Mouse (Mus musculus): ENCODE data around the gene Crhr1. TPM values are rescaled to one million over a fixed set of nuclear protein-coding genes. Genes with fewer than 3 reads are reported as not detected.

The Crhr1 gene
- total and polyA plus RNA-seq, 2 experiments from 2014 or later: 6.9 to 16.7 TPM

DNA sequence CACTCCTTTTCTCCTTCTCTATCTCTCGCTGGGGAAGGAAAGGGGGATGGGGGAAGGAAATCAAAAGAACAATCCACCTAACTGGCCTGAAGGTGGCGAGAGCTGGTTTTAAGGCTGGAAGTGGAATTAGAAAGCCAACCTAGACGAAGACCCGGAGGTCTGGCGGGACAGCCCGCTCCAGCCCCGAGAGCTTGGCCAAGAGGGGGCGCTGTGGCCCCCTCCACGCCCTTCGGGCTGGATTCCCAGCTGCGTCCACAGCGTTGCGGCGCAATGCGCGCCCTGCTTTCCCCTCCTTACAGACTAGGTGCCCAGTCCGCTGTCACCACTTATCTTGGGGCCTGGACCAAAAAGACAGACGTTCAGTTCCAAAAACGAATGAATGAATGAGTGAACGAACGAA lies 899 bp upstream of the Crhr1 start:
- WGBS: under 1% methylated on average over 21 of the region's 21 CpGs
- H3K9ac ChIP-seq: peak overlapping the region; percentile 76

DNA sequence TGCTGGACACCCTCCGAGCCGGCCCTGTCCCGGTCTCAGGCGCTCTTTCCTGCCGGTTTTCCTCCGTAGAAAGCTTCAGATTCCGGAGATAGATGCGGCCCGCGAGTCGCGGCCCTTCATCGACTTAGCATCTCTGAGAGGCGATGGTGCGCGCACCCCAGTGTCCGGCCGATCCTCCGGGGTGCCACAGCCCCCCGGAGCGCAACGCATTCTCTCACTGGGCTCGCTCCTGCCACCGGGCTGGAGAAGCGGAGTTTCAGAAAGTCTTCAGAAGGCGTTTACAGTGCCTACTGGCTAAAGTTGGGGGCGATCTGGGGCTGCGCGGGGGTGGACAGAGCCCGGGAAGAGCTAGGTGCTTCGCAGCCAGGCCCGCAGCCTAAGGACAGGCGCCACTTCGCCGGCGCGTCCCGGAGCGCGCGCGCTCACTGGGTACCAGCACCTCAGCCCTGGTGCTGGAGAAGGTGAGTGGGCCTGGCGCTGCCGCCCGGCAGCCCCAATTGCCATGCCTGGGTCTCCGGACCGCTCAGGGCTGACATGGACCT lies 858 bp downstream of the Crhr1 start:
- Histone ChIP-seq H3K27me3 (ENCODE audit: insufficient read depth, low read length) (peaks cover 16% of the 10 kb centered on the region), H3K27ac (ENCODE audit: low read depth, low read length) (no peak overlapping the region), H3K36me3 (ENCODE audit: insufficient read depth) (no peaks in the 10 kb centered on the region), H3K4me1 (ENCODE audit: insufficient read depth) (0 out of 2 replicates have a peak, but pooled peaks cover 4% of the 10 kb centered on the region), H3K4me2 (ENCODE audit: low read depth) (peak overlapping the region; percentile 94), H3K9ac (peak overlapping the region; percentile 76), H3K4me3 (ENCODE audit: low read depth, low read length) (peak overlapping the region; percentile 62), H3K9me3 (ENCODE audit: low read length) (no peaks in the 10 kb centered on the region)
- WGBS: under 1% methylated on average over 47 of the region's 47 CpGs
- no peak for DNase-seq
- no peak; the same call in 1 of the 2 replicates for ATAC-seq
- no peak for TF ChIP-seq CTCF (IDR thresholded peaks at IDR 0.05; ENCODE audit: low read depth)

More for the DNA sequence above, 899 bp upstream of the Crhr1 start:
- no peak; the same call in none of the 2 replicates for TF ChIP-seq CTCF (IDR thresholded peaks at IDR 0.05; ENCODE audit: low read depth)
- Histone ChIP-seq H3K27me3 (ENCODE audit: insufficient read depth, low read length) (peaks cover 16% of the 10 kb centered on the region), H3K4me2 (ENCODE audit: low read depth) (peak overlapping the region; percentile 94), H3K27ac (ENCODE audit: low read depth, low read length) (0 out of 2 replicates have a peak overlapping the region, but pooled peaks have one; percentile 9), H3K4me3 (ENCODE audit: low read depth, low read length) (peak overlapping the region; percentile 62), H3K9me3 (ENCODE audit: low read length) (no peaks in the 10 kb centered on the region), H3K36me3 (ENCODE audit: insufficient read depth) (no peaks in the 10 kb centered on the region), H3K4me1 (ENCODE audit: insufficient read depth) (0 out of 2 replicates have a peak, but pooled peaks cover 4% of the 10 kb centered on the region)
- ATAC-seq (peak; percentile 50), DNase-seq (peak; percentile 72)

DNA sequence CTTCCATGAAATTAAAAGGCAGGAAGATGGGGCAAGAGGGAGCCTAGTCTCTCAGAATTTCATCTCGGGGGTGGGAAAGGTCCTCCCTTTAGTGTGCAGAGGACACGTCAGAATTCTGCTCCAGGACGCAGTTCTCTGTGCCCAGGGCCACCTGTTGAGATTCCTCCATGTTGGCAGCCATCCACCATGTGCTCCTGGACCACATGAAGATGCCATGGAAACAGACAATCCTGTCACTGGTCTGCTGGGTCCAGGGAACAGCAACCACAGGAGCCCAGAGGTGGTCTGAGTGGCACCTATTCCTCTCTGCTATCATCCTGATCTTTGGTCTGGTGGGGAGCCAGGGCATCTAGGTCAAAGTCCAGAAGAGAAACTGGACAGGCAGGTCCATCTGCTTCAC lies 6.3 kb downstream of the Crhr1 start:
- DNase-seq: no peak
- H3K27ac ChIP-seq (ENCODE audit: low read depth, low read length): no peak overlapping the region
- H3K9ac ChIP-seq: no peak overlapping the region
- peaks cover 5% of the 10 kb centered on the region for H3K27me3 ChIP-seq (ENCODE audit: insufficient read depth, low read length)
- 74% methylated on average over 3 of the region's 3 CpGs for WGBS
- no peaks in the 10 kb centered on the region for H3K36me3 ChIP-seq (ENCODE audit: insufficient read depth)
- no peak for TF ChIP-seq CTCF (IDR thresholded peaks at IDR 0.05; ENCODE audit: low read depth)
- no peaks in the 10 kb centered on the region for H3K9me3 ChIP-seq (ENCODE audit: low read length)
- no peak for ATAC-seq
- no peak overlapping the region for H3K4me2 ChIP-seq (ENCODE audit: low read depth)
- no peaks in the 10 kb centered on the region for H3K4me1 ChIP-seq (ENCODE audit: insufficient read depth)
- H3K4me3 ChIP-seq (ENCODE audit: low read depth, low read length): no peak overlapping the region

GRCm38 (mm10) chr11:104144930-104145329 lies 12.3 kb downstream of the Crhr1 start:
- no peaks in the 10 kb centered on the region for H3K27me3 ChIP-seq (ENCODE audit: insufficient read depth, low read length)
- H3K9ac ChIP-seq: no peak overlapping the region
- H3K9me3 ChIP-seq (ENCODE audit: low read length): no peaks in the 10 kb centered on the region
- no peak overlapping the region for H3K27ac ChIP-seq (ENCODE audit: low read depth, low read length)
- H3K4me2 ChIP-seq (ENCODE audit: low read depth): no peak overlapping the region
- H3K4me1 ChIP-seq (ENCODE audit: insufficient read depth): no peaks in the 10 kb centered on the region
- H3K4me3 ChIP-seq (ENCODE audit: low read depth, low read length): no peak overlapping the region
- 98% methylated on average over 1 of the region's 1 CpGs for WGBS
- no peak for TF ChIP-seq CTCF (IDR thresholded peaks at IDR 0.05; ENCODE audit: low read depth)
- DNase-seq (no peak), ATAC-seq (no peak)
- H3K36me3 ChIP-seq (ENCODE audit: insufficient read depth): no peaks in the 10 kb centered on the region

GRCm38 (mm10) chr11:104148787-104149186 lies 16.1 kb downstream of the Crhr1 start:
- TF ChIP-seq CTCF (IDR thresholded peaks at IDR 0.05; ENCODE audit: low read depth): no peak
- DNase-seq (no peak), ATAC-seq (no peak)
- WGBS: 68% methylated on average over 7 of the region's 7 CpGs
- Histone ChIP-seq H3K4me3 (ENCODE audit: low read depth, low read length) (no peak overlapping the region), H3K27ac (ENCODE audit: low read depth, low read length) (no peak overlapping the region), H3K9me3 (ENCODE audit: low read length) (no peaks in the 10 kb centered on the region), H3K27me3 (ENCODE audit: insufficient read depth, low read length) (no peaks in the 10 kb centered on the region), H3K9ac (no peak overlapping the region), H3K4me2 (ENCODE audit: low read depth) (no peak overlapping the region), H3K36me3 (ENCODE audit: insufficient read depth) (no peaks in the 10 kb centered on the region), H3K4me1 (ENCODE audit: insufficient read depth) (no peaks in the 10 kb centered on the region)

DNA sequence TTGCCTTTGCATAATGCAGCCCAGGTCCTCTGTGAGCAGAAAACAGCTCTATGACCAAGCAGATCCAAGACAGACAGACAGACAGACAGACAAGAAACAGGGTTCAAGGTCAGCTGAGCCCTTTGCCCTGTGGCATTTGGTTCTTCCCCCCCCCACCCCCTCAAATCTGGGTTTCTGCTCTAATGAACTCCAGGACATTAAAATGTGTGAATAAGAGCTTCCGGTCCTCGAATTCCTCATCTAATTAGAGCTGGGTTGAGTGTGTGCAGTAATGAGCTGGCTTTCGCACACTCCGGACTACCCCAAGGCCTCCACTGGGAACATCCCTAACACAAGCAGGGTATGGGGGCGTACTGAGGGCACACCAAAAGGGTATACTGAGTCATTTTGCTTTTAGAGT lies 18.3 kb downstream of the Crhr1 start:
- H3K9me3 ChIP-seq (ENCODE audit: low read length): no peaks in the 10 kb centered on the region
- H3K36me3 ChIP-seq (ENCODE audit: insufficient read depth): no peaks in the 10 kb centered on the region
- ATAC-seq: no peak
- H3K9ac ChIP-seq: no peak overlapping the region
- no peaks in the 10 kb centered on the region for H3K27me3 ChIP-seq (ENCODE audit: insufficient read depth, low read length)
- H3K27ac ChIP-seq (ENCODE audit: low read depth, low read length): no peak overlapping the region
- no peak overlapping the region for H3K4me2 ChIP-seq (ENCODE audit: low read depth)
- no peaks in the 10 kb centered on the region for H3K4me1 ChIP-seq (ENCODE audit: insufficient read depth)
- no peak for TF ChIP-seq CTCF (IDR thresholded peaks at IDR 0.05; ENCODE audit: low read depth)
- 27% methylated on average over 5 of the region's 5 CpGs for WGBS
- H3K4me3 ChIP-seq (ENCODE audit: low read depth, low read length): no peak overlapping the region
- no peak for DNase-seq

- Histone ChIP-seq H3K4me3 (ENCODE audit: low read depth, low read length) (no peak overlapping the region), H3K27me3 (ENCODE audit: insufficient read depth, low read length) (no peaks in the 10 kb centered on the region), H3K9me3 (ENCODE audit: low read length) (no peaks in the 10 kb centered on the region), H3K4me1 (ENCODE audit: insufficient read depth) (peaks cover 12% of the 10 kb centered on the region; the same call in 1 of the 2 replicates), H3K36me3 (ENCODE audit: insufficient read depth) (no peaks in the 10 kb centered on the region), H3K27ac (ENCODE audit: low read depth, low read length) (no peak overlapping the region), H3K4me2 (ENCODE audit: low read depth) (no peak overlapping the region), H3K9ac (no peak overlapping the region)
- no peak for DNase-seq
- no peak for ATAC-seq
- 59% methylated on average over 4 of the region's 4 CpGs for WGBS
- no peak for TF ChIP-seq CTCF (IDR thresholded peaks at IDR 0.05; ENCODE audit: low read depth)
These were observed 21.7 kb downstream of the Crhr1 start for GRCm38 (mm10) chr11:104154332-104154731.

All from forebrain, postnatal 0 days (tissue).